Mouse (Mus musculus): ENCODE data around the gene Neurod2. TPM values are rescaled to one million over a fixed set of nuclear protein-coding genes. Genes with fewer than 3 reads are reported as not detected.

Gene Neurod2
- polyA plus RNA-seq, 1 experiment = not detected

DNA sequence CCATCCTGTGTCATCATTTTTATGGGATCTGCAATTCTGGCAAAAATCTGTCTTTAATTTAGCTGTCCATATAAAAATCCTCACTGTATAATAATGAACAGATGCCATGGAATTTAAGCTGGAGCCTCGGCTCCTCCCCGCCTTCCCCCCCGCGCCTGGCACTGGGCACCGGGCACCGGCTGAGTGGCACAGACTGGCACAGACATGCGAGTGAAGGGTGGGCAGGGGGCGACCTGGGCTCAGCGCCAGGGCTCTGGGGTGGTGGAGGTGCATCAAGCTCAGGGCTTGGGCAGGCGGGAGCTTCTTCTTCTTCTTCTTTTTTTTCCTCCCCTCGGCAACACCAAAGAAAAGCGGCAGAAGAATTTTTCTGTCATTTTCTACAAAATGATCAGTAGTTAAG lies 9.1 kb downstream of the Neurod2 start:
- Histone ChIP-seq H3K4me3 (ENCODE audit: control insufficient read depth, low read depth, low read length) (no peak overlapping the region), H3K27ac (ENCODE audit: control insufficient read depth, insufficient read depth, low read depth, low read length) (no peak overlapping the region), H3K36me3 (ENCODE audit: control insufficient read depth, insufficient read depth, low read length) (no peaks in the 10 kb centered on the region), H3K27me3 (ENCODE audit: control insufficient read depth, insufficient read depth, low read length) (peaks cover 3% of the 10 kb centered on the region), H3K4me1 (ENCODE audit: control insufficient read depth, insufficient read depth, low read length) (peaks cover 6% of the 10 kb centered on the region)
- no peak for TF ChIP-seq POLR2A (IDR thresholded peaks at IDR 0.05; ENCODE audit: control insufficient read depth, low read depth, low read length)
- TF ChIP-seq CTCF (IDR thresholded peaks at IDR 0.05; ENCODE audit: control insufficient read depth, insufficient read depth, insufficient replicate concordance, low read depth, low read length) = no peak

DNA sequence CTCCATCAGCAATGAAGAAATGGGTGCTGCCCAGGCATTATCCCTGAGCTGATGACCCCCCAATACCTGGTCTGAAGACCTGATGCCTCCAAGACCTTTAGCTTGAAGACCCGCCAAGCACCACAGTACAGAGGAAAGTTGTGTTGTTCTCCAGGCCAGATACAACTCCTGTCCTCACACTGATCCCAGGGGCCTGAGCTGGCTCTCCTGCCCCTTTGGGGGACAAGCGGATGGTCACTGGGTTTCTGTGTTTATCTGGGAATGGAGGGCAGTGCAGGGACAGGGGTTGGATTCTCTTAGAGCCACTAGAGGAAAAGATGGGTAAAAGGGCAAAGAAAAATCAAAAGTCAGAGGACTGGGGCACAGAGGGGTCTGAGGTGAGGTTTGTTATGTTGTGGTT lies 9.5 kb downstream of the Neurod2 start:
- Histone ChIP-seq H3K4me1 (ENCODE audit: control insufficient read depth, insufficient read depth, low read length) (peaks cover 6% of the 10 kb centered on the region), H3K4me3 (ENCODE audit: control insufficient read depth, low read depth, low read length) (no peak overlapping the region), H3K27ac (ENCODE audit: control insufficient read depth, insufficient read depth, low read depth, low read length) (no peak overlapping the region), H3K36me3 (ENCODE audit: control insufficient read depth, insufficient read depth, low read length) (no peaks in the 10 kb centered on the region), H3K27me3 (ENCODE audit: control insufficient read depth, insufficient read depth, low read length) (peaks cover 3% of the 10 kb centered on the region)
- TF ChIP-seq POLR2A (IDR thresholded peaks at IDR 0.05; ENCODE audit: control insufficient read depth, low read depth, low read length) (no peak), CTCF (IDR thresholded peaks at IDR 0.05; ENCODE audit: control insufficient read depth, insufficient read depth, insufficient replicate concordance, low read depth, low read length) (no peak)

DNA sequence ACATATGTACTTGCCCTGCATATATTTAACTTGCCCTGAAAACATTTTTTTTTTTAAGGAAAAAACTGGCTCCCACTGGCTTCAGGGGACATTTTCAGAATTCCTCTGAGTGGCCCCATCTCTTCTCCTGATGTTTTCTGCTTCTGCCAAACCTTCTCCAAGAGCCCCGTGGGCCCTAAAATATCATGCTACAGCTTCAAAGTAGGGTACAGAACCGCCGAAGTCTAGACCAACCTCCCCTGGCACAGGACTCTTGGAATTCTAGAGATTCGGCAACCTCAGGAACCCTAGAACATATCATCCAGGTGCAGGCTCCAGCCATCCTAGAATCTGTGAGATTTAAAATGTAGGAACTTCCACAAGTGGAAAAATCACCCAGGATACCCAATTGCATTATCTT lies 9.9 kb downstream of the Neurod2 start:
- H3K27me3 ChIP-seq (ENCODE audit: control insufficient read depth, insufficient read depth, low read length) = peaks cover 3% of the 10 kb centered on the region

DNA sequence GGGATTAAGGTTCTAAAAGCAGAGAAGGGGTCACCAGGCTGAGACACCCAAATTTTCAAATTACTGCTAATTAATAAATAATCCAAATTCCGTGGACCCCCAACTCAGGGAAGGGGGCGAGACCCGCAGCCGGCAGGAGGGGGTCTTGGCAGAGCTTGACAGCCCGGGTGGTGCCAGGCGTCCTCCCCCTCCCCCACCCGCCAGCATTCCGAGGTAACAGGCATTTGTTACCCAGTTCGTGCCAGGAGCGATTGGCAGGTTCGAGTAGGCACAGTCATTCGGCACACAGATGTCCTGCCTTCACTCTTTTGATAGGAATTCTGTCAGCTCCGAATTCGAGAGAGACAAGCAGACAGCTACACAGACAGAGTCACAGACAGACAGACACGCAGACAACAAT lies 10.3 kb downstream of the Neurod2 start:
- Histone ChIP-seq H3K4me3 (ENCODE audit: control insufficient read depth, low read depth, low read length) (no peak overlapping the region), H3K27ac (ENCODE audit: control insufficient read depth, insufficient read depth, low read depth, low read length) (no peak overlapping the region), H3K27me3 (ENCODE audit: control insufficient read depth, insufficient read depth, low read length) (peaks cover 3% of the 10 kb centered on the region)

More for the DNA sequence above, 9.9 kb downstream of the Neurod2 start:
- Histone ChIP-seq H3K36me3 (ENCODE audit: control insufficient read depth, insufficient read depth, low read length) (no peaks in the 10 kb centered on the region), H3K27ac (ENCODE audit: control insufficient read depth, insufficient read depth, low read depth, low read length) (no peak overlapping the region), H3K4me1 (ENCODE audit: control insufficient read depth, insufficient read depth, low read length) (peaks cover 6% of the 10 kb centered on the region), H3K4me3 (ENCODE audit: control insufficient read depth, low read depth, low read length) (no peak overlapping the region)
- TF ChIP-seq CTCF (IDR thresholded peaks at IDR 0.05; ENCODE audit: control insufficient read depth, insufficient read depth, insufficient replicate concordance, low read depth, low read length) (no peak), POLR2A (IDR thresholded peaks at IDR 0.05; ENCODE audit: control insufficient read depth, low read depth, low read length) (no peak)

DNA sequence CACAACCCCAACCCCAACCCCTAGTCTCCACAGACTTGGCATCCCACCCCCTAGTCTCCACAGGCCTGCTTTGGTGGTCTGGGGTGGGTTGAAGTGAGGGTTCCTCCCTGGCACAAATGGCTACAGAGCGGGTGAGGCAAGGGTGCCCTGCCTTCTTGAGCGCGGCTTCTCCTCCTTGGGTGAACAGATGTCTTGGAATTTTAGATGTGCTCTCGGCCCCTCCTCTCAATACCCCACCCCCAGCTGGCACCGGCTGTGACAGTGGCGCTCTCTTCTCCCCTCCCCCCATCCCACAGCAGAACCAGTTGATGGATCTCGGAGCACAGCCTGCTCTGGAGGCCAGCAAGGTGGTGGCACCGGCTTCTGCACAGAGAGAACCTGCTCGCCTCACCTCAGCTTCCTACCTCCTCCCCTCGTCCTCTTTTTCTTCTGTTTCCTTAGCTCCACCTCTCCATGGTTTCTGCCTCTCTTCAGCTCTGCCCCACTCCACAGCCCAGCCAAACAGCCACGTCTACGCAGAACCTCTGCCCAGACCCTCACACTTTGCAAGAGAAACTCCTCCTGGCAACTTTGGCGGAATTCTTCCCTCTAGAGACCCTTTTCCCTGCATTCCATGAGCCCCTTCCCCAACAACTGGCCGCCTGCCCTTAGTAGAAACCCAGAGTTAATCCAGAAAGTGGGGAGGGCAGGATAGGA lies 10.9 kb downstream of the Neurod2 start:
- H3K4me1 ChIP-seq (ENCODE audit: control insufficient read depth, insufficient read depth, low read length) = peaks cover 8% of the 10 kb centered on the region
- no peak overlapping the region for H3K27ac ChIP-seq (ENCODE audit: control insufficient read depth, insufficient read depth, low read depth, low read length)
- H3K36me3 ChIP-seq (ENCODE audit: control insufficient read depth, insufficient read depth, low read length) = no peaks in the 10 kb centered on the region
- TF ChIP-seq CTCF (IDR thresholded peaks at IDR 0.05; ENCODE audit: control insufficient read depth, insufficient read depth, insufficient replicate concordance, low read depth, low read length) = no peak
- TF ChIP-seq POLR2A (IDR thresholded peaks at IDR 0.05; ENCODE audit: control insufficient read depth, low read depth, low read length) = no peak
- H3K27me3 ChIP-seq (ENCODE audit: control insufficient read depth, insufficient read depth, low read length) = peaks cover 3% of the 10 kb centered on the region
- no peak overlapping the region for H3K4me3 ChIP-seq (ENCODE audit: control insufficient read depth, low read depth, low read length)

More for the DNA sequence above, 10.3 kb downstream of the Neurod2 start:
- TF ChIP-seq POLR2A (IDR thresholded peaks at IDR 0.05; ENCODE audit: control insufficient read depth, low read depth, low read length) = no peak
- Histone ChIP-seq H3K36me3 (ENCODE audit: control insufficient read depth, insufficient read depth, low read length) (no peaks in the 10 kb centered on the region), H3K4me1 (ENCODE audit: control insufficient read depth, insufficient read depth, low read length) (peaks cover 6% of the 10 kb centered on the region)

DNA sequence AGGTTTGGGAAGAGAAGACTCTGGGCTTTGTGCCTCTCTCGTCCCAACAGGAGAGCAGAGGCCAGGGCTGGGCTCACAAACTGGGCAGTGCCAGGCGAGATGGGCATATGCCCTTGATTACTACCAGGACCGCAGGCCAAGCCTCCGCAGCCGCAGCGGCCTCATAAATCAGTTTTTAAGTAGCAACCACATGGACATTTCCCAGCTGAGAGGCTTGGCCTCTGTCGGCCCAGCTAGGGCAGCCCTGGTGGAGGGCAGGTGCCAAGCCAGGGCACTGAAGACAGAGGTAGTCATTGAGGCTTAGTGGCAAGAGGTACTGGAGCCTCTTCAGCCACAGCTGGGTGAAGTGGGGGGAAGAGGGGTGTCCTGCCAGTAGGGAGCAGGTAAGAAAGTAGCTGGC lies 12.0 kb downstream of the Neurod2 start:
- TF ChIP-seq CTCF (IDR thresholded peaks at IDR 0.05; ENCODE audit: control insufficient read depth, insufficient read depth, insufficient replicate concordance, low read depth, low read length) (no peak), POLR2A (IDR thresholded peaks at IDR 0.05; ENCODE audit: control insufficient read depth, low read depth, low read length) (no peak)
- Histone ChIP-seq H3K27ac (ENCODE audit: control insufficient read depth, insufficient read depth, low read depth, low read length) (no peak overlapping the region), H3K27me3 (ENCODE audit: control insufficient read depth, insufficient read depth, low read length) (peaks cover 3% of the 10 kb centered on the region), H3K4me1 (ENCODE audit: control insufficient read depth, insufficient read depth, low read length) (peaks cover 8% of the 10 kb centered on the region), H3K4me3 (ENCODE audit: control insufficient read depth, low read depth, low read length) (no peak overlapping the region), H3K36me3 (ENCODE audit: control insufficient read depth, insufficient read depth, low read length) (no peaks in the 10 kb centered on the region)

DNA sequence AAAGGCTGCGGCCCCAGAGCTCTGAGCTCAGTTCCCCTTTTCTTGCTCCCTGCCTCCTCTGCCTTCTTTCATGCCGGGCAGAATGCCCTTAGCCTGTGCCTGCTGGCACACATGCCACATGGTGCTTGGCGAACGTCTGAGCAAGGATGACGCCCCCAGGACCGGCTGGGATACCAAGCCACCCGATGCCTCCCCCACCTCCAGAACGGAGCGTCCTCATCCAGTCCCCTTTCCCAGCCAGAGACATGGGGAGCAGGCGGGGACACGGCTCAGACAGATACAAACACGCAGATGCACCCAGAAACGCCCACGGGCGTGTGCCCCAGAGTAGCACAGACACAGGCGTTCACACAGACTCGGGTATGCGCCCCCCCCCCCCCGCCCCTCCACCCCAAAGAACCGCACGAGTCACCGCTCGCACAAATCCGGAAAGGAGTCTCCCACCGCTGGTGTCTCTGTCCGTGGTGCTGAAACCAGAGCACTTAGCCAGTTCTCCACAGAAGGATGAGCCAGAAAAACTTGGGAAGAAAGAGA lies 15.6 kb downstream of the Neurod2 start:
- H3K4me3 ChIP-seq (ENCODE audit: control insufficient read depth, low read depth, low read length) = no peak overlapping the region
- H3K27me3 ChIP-seq (ENCODE audit: control insufficient read depth, insufficient read depth, low read length) = no peaks in the 10 kb centered on the region
- no peaks in the 10 kb centered on the region for H3K36me3 ChIP-seq (ENCODE audit: control insufficient read depth, insufficient read depth, low read length)
- TF ChIP-seq POLR2A (IDR thresholded peaks at IDR 0.05; ENCODE audit: control insufficient read depth, low read depth, low read length) = no peak
- no peak for TF ChIP-seq CTCF (IDR thresholded peaks at IDR 0.05; ENCODE audit: control insufficient read depth, insufficient read depth, insufficient replicate concordance, low read depth, low read length)
- no peak overlapping the region for H3K27ac ChIP-seq (ENCODE audit: control insufficient read depth, insufficient read depth, low read depth, low read length)
- peaks cover 4% of the 10 kb centered on the region for H3K4me1 ChIP-seq (ENCODE audit: control insufficient read depth, insufficient read depth, low read length)
